Mouse (Mus musculus) liver, embryonic 15.5 days (tissue): ENCODE results near the gene Prdm12. TPM values are rescaled to one million over a fixed set of nuclear protein-coding genes. Genes with fewer than 3 reads are reported as not detected.
A peak's percentile ranks its signal among the peaks of the same experiment; 100 is the strongest.

ENCODE experiments used
- ATAC-seq: fragments of 200-750 bp; cut with Nextera tagmentation; 2 replicates; pipeline ENCODE4 v1.8.0; 2017; ENCODE audit warnings: moderate number of reproducible peaks, mild to moderate bottlenecking, moderate library complexity; ENCODE audit not compliant: insufficient read depth
- H3K27ac ChIP-seq: fragments of 300-500 bp; sonication (generic); replicated peaks from 2 replicates; pipeline ENCODE4 v1.5.1; 2015; ENCODE audit warnings: mild to moderate bottlenecking, inconsistent platforms
- H3K27me3 ChIP-seq: fragments of 300-500 bp; sonication (generic); 2 replicates; pipeline ENCODE4 v1.6.1; 2015; ENCODE audit warnings: mild to moderate bottlenecking, inconsistent platforms
- H3K36me3 ChIP-seq: fragments of 300-500 bp; sonication (generic); replicated peaks from 2 replicates; pipeline ENCODE4 v1.6.1; 2015; ENCODE audit warnings: moderate library complexity, mild to moderate bottlenecking, inconsistent platforms
- H3K4me1 ChIP-seq: fragments of 300-500 bp; sonication (generic); replicated peaks from 2 replicates; pipeline ENCODE4 v1.6.1; 2015; ENCODE audit warnings: inconsistent platforms
- H3K4me2 ChIP-seq: fragments of 300-500 bp; sonication (generic); 2 replicates; pipeline ENCODE4 v1.6.1; 2015; ENCODE audit warnings: moderate library complexity, mild to moderate bottlenecking, inconsistent platforms
- H3K4me3 ChIP-seq: fragments of 300-500 bp; sonication (generic); replicated peaks from 2 replicates; pipeline ENCODE4 v1.5.1; 2015; ENCODE audit warnings: mild to moderate bottlenecking, inconsistent platforms
- H3K9ac ChIP-seq: fragments of 300-500 bp; sonication (generic); 2 replicates; pipeline ENCODE4 v1.6.1; 2015; ENCODE audit warnings: moderate library complexity, mild to moderate bottlenecking, inconsistent platforms
- H3K9me3 ChIP-seq: fragments of 300-500 bp; sonication (generic); replicated peaks from 2 replicates; pipeline ENCODE4 v1.6.1; 2016; ENCODE audit warnings: inconsistent platforms
- WGBS: fragments of 180-500 bp; shearing (Covaris S2); methylation state at CpG from one replicate; pipeline ENCODE4 v1.1.7; 2015; ENCODE audit warnings: mixed read lengths; ENCODE audit not compliant: insufficient replicate concordance; 5-methylcytosine and 5-hydroxymethylcytosine counted together
- polyA plus RNA-seq: library from polyadenylated mRNA; unstranded; fragments of >200 nt; fragmentation: Nextera tagmentation; extraction: Ambion mirVana; gene quantifications from 2 replicates; pipeline ENCODE4 v1.2.1, GENCODE M21; 2015

Prdm12 gene
- polyA plus RNA-seq, result not detected in 2 replicates

DNA sequence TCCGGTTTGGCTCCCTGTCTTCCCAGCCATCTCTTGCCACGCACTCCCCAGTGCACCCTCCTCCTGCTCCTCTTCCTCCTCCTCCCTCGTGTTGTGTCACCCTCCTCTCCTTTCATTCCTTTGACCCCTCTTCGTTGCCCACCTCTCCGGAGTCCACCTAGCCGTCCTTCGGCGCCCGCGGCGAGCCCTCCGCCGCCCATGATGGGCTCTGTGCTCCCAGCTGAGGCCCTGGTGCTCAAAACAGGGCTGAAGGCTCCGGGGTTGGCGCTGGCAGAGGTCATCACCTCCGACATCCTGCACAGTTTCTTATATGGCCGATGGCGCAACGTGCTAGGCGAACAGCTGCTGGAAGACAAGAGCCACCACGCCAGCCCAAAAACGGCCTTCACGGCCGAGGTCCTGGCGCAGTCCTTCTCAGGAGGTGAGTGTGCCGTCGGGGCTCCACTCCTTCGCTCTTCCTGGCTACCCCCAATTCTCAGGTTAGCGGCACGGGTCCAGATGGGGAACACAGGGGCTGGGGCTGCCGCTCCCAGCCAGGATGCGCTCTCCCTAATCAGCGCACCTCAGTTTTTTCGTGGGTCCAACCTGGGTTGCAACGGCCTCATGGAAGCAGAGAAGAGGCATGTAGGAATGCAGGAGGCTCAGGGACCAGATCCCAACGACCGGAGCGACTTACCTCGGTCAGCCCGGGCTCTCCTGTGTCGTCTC lies at the start of gene Prdm12:
Gene Prdm12, plus strand, starts transcription at position 137 of the 708 bp plus-strand sequence.
- Histone ChIP-seq H3K27me3 (peaks cover 100% of the 10 kb centered on the region), H3K4me2 (no peak within 1 kb of the TSS), H3K9me3 (no peaks in the 10 kb centered on the region), H3K9ac (no peak within 1 kb of the TSS), H3K4me1 (peaks cover 10% of the 10 kb centered on the region), H3K4me3 (no peak within 1 kb of the TSS), H3K27ac (no peak within 1 kb of the TSS), H3K36me3 (no peaks in the 10 kb centered on the region)
- no peak for ATAC-seq
- 2% methylated on average over 41 of the region's 41 CpGs for WGBS

GRCm38 (mm10) chr2:31591799-31592484 lies 47.9 kb upstream of the Prdm12 start:
- H3K4me1 ChIP-seq, result peaks cover 12% of the 10 kb centered on the region
- WGBS, result 72% methylated on average over 9 of the region's 9 CpGs
- no peak for ATAC-seq

GRCm38 (mm10) chr2:31607555-31607954 lies 32.3 kb upstream of the Prdm12 start:
- H3K27ac ChIP-seq, result no peak overlapping the region; the same call in 1 of the 2 replicates
- H3K4me3 ChIP-seq, result no peak overlapping the region
- ATAC-seq, result peak; percentile 73
- no peak overlapping the region for H3K9ac ChIP-seq
- peaks cover 83% of the 10 kb centered on the region for H3K36me3 ChIP-seq
- peak overlapping the region; percentile 16; the same call in 1 of the 2 replicates for H3K4me2 ChIP-seq
- H3K27me3 ChIP-seq, result no peaks in the 10 kb centered on the region
- WGBS, result 14% methylated on average over 1 of the region's 1 CpGs
- H3K9me3 ChIP-seq, result no peaks in the 10 kb centered on the region
- H3K4me1 ChIP-seq, result peaks cover 39% of the 10 kb centered on the region

More at GRCm38 (mm10) chr2:31591799-31592484, 47.9 kb upstream of the Prdm12 start:
- Histone ChIP-seq H3K4me2 (no peak overlapping the region), H3K36me3 (peaks cover 31% of the 10 kb centered on the region), H3K27me3 (no peaks in the 10 kb centered on the region), H3K9ac (no peak overlapping the region), H3K27ac (no peak overlapping the region), H3K9me3 (no peaks in the 10 kb centered on the region), H3K4me3 (no peak overlapping the region)

DNA sequence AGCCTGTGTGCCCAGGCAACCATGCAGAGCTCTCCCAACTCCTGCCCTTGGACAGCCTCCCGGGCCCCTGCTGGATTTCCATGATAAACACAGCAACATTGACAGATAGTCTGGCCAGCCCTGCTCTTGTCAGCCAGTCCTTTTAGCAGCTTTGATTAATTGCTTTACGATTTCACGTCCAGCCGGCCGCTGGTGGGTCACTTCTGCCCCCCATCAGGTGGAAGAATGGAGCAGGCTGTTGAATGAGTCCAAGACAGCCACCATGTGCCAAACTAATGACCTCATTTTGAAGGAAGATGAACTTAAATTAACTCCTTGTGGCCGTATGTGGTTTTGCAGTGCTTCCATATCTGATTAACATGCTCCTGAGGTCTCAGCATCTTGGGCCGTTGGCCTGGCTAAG lies 30.0 kb upstream of the Prdm12 start:
- no peak for ATAC-seq
- no peaks in the 10 kb centered on the region for H3K27me3 ChIP-seq
- WGBS, result 53% methylated on average over 7 of the region's 7 CpGs

DNA sequence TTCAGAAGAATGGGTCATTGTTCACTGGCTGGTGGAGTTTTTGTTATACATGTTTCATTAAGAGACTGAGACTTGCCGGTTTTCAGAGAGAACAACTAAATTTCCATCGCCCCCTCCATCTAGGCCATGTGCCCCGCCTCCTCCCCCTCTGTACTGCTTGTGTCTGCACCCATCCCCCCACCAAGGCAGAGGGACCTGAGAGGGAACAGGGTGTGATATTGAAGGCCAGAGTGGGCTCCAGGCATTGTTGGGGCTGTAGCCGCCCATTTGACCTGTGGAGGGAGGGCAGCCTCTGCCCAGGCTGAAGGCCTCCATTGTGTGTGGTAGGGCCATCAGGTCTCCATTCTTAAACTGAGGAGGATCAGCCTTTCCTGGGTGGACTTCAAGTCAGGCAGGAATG lies 28.9 kb upstream of the Prdm12 start:
- peaks cover 83% of the 10 kb centered on the region for H3K36me3 ChIP-seq
- no peaks in the 10 kb centered on the region for H3K27me3 ChIP-seq
- H3K4me3 ChIP-seq, result no peak overlapping the region
- H3K4me2 ChIP-seq, result no peak overlapping the region
- H3K9me3 ChIP-seq, result no peaks in the 10 kb centered on the region
- WGBS, result 77% methylated on average over 4 of the region's 4 CpGs
- no peak overlapping the region for H3K27ac ChIP-seq
- no peak overlapping the region for H3K9ac ChIP-seq
- peaks cover 39% of the 10 kb centered on the region for H3K4me1 ChIP-seq
- no peak for ATAC-seq

More for the DNA sequence above, 30.0 kb upstream of the Prdm12 start:
- Histone ChIP-seq H3K36me3 (peaks cover 83% of the 10 kb centered on the region), H3K4me1 (peaks cover 39% of the 10 kb centered on the region), H3K9me3 (no peaks in the 10 kb centered on the region), H3K9ac (no peak overlapping the region), H3K27ac (no peak overlapping the region), H3K4me3 (no peak overlapping the region), H3K4me2 (no peak overlapping the region)

DNA sequence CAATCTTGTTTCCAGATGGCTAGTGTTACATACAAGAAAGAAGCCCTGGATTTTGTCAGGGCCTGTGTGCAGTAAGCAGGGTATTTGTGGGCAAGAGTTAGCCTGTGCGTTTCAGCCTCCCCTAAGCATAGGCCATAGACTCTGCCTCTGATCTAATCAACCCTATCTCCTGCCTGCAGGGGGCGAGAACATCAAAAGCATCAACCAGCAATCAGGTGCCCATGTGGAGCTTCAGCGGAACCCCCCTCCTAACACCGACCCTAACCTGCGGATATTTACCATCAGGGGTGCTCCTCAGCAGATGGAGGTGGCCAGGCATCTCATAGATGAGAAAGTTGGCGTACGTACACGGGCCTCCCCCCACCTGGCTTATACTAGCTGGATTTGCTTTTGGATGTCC lies 28.4 kb upstream of the Prdm12 start:
- H3K4me1 ChIP-seq, result peaks cover 38% of the 10 kb centered on the region
- peaks cover 80% of the 10 kb centered on the region for H3K36me3 ChIP-seq
- no peak overlapping the region for H3K4me3 ChIP-seq
- no peak overlapping the region for H3K27ac ChIP-seq
- no peaks in the 10 kb centered on the region for H3K9me3 ChIP-seq
- no peak for ATAC-seq
- H3K4me2 ChIP-seq, result no peak overlapping the region
- 67% methylated on average over 8 of the region's 8 CpGs for WGBS
- H3K27me3 ChIP-seq, result no peaks in the 10 kb centered on the region
- no peak overlapping the region for H3K9ac ChIP-seq

GRCm38 (mm10) chr2:31612627-31613026 lies 27.2 kb upstream of the Prdm12 start:
- no peaks in the 10 kb centered on the region for H3K27me3 ChIP-seq
- ATAC-seq, result no peak
- no peak overlapping the region for H3K27ac ChIP-seq
- H3K4me3 ChIP-seq, result no peak overlapping the region
- WGBS, result 62% methylated on average over 6 of the region's 6 CpGs
- H3K36me3 ChIP-seq, result peaks cover 73% of the 10 kb centered on the region
- H3K4me2 ChIP-seq, result no peak overlapping the region
- H3K4me1 ChIP-seq, result peaks cover 26% of the 10 kb centered on the region
- no peak overlapping the region for H3K9ac ChIP-seq
- no peaks in the 10 kb centered on the region for H3K9me3 ChIP-seq

DNA sequence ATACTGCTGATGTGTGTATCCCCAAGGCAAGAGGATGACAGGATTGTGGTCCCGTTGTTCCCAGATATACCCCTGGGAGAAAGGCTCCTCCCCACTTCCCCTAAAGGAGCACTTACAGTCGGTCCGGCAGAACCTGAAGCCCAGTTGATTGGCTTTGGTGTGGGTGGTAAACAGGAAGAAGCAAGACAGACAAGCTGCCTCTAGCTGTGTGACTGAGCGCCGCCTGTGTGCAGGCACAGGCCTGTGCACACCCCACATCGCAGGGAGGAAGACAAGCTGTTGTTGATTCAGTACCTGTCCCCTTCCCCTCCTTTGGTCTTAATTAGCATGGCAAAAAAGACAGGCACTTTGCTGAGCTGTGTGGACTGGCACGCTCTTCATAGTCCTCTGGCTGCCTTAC lies 26.1 kb upstream of the Prdm12 start:
- no peak overlapping the region for H3K4me2 ChIP-seq
- no peak overlapping the region for H3K9ac ChIP-seq
- peaks cover 68% of the 10 kb centered on the region for H3K36me3 ChIP-seq
- no peak overlapping the region for H3K27ac ChIP-seq
- H3K4me1 ChIP-seq, result peaks cover 15% of the 10 kb centered on the region; the same call in 1 of the 2 replicates
- no peak for ATAC-seq
- WGBS, result 73% methylated on average over 7 of the region's 7 CpGs
- H3K9me3 ChIP-seq, result no peaks in the 10 kb centered on the region
- no peaks in the 10 kb centered on the region for H3K27me3 ChIP-seq
- no peak overlapping the region for H3K4me3 ChIP-seq

DNA sequence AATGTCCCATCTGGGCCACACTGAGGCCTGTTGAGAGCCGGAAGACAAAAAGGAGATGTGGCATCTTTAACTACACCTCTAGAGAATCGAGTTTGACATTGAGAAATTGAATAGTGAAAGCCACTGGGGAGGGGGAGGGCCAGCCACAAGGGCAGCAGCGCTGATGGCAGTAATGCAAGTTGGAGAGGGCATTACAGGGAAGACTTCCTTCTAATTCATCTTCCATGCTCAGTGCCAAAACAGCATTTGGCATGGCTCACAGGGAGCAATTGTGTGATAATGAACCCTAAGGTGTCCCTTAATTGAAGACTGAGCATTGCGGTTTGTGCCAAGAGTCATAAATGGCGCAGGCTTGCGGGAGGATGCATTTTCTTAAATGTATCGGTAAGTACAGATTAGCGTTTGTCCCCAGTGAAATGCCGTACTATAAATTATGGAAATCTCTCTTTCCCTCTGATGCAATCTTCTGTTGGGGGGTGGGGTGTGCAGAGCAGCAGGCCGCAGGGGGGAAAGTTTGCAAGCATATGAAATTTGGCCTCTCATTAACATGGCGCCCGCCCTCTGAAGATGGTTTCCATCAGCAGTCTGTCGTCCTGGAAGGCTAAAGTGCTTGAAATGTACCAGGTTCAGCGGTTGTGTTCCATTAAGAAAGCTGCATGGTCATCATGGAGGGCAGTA lies 21.2 kb upstream of the Prdm12 start:
- no peak overlapping the region for H3K27ac ChIP-seq
- no peak for ATAC-seq
- H3K4me1 ChIP-seq, result no peaks in the 10 kb centered on the region
- no peak overlapping the region for H3K4me2 ChIP-seq
- no peak overlapping the region for H3K9ac ChIP-seq
- H3K36me3 ChIP-seq, result peaks cover 28% of the 10 kb centered on the region
- WGBS, result 75% methylated on average over 14 of the region's 14 CpGs
- H3K9me3 ChIP-seq, result no peaks in the 10 kb centered on the region
- H3K27me3 ChIP-seq, result no peaks in the 10 kb centered on the region
- no peak overlapping the region for H3K4me3 ChIP-seq

DNA sequence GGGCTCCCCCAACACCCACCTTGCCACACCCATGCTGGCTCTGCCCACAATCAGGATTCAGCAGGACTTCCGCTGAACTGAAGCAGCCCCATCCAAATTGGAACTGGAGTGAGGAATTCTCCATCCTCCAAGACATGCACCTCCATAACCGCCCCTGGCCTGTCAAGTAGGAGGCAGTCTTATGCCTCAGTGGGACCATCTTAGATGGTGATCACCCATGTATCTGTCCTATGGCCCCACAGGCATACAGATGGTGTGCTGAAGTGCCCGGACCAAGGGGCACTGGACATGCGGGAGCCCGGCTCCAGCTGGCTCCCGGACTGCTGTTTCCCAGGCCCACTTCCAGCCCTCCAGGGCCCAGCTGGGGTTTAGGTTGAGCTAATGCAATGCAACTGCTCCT lies 20.6 kb upstream of the Prdm12 start:
- H3K9me3 ChIP-seq, result no peaks in the 10 kb centered on the region
- H3K27me3 ChIP-seq, result no peaks in the 10 kb centered on the region
- H3K9ac ChIP-seq, result no peak overlapping the region
- H3K4me2 ChIP-seq, result no peak overlapping the region
- no peak overlapping the region for H3K27ac ChIP-seq
- H3K4me1 ChIP-seq, result no peaks in the 10 kb centered on the region
- ATAC-seq, result no peak
- peaks cover 24% of the 10 kb centered on the region for H3K36me3 ChIP-seq
- WGBS, result 84% methylated on average over 6 of the region's 6 CpGs
- H3K4me3 ChIP-seq, result no peak overlapping the region

DNA sequence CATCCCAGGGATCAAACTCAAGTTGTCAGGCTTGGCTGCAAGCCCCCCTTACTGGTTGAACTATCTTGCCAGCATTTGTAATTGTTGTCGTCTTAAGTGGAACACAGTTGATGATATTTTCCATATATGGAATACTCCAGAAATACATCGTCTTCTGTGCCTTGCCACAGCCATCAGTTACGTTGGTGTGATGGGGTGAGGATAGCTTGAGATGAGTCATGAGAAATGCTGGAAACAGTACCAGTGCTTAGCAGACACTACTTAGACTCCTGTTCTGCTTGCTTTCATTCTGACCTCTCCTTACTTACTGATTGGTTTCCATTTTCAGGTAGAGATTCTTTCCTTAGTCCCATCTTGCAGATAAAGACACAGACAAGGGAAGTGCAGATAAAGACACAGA lies 6.3 kb upstream of the Prdm12 start:
- Histone ChIP-seq H3K27me3 (peaks cover 90% of the 10 kb centered on the region), H3K4me1 (peaks cover 10% of the 10 kb centered on the region), H3K27ac (no peak overlapping the region), H3K4me2 (no peak overlapping the region), H3K4me3 (no peak overlapping the region), H3K9me3 (no peaks in the 10 kb centered on the region), H3K36me3 (no peaks in the 10 kb centered on the region), H3K9ac (no peak overlapping the region)
- 39% methylated on average over 3 of the region's 3 CpGs for WGBS
- ATAC-seq, result no peak
